Mouse (Mus musculus): Measurements from ENCODE around the gene Cops7b. TPM values are rescaled to one million over a fixed set of nuclear protein-coding genes. Genes with fewer than 3 reads are reported as not detected.

The Cops7b gene
- total RNA-seq, 2 experiments from 2014 or later = 25.2 to 25.8 TPM

GRCm38 (mm10) chr1:86643101-86643809 lies 60.6 kb downstream of the Cops7b start:
- intact Hi-C loops (cut with DNase I) = no loop called here

GRCm38 (mm10) chr1:86647517-86647916 lies 64.8 kb downstream of the Cops7b start:
- intact Hi-C loops (cut with DNase I) = no loop called here
- DNase-seq (ENCODE audit: low spot score in 2 of 2) = no peak

More at GRCm38 (mm10) chr1:86643101-86643809, 60.6 kb downstream of the Cops7b start:
- no peak for DNase-seq (ENCODE audit: low spot score in 2 of 2)

- intact Hi-C loops (cut with DNase I) = loop anchor here (2.0 to 5.0 kb wide), 2 partner anchors 393 to 537 kb away; no protein-coding TSS in a partner anchor
- peak; percentile 68 to 72 for DNase-seq (ENCODE audit: low spot score in 2 of 2)
These were observed 67.6 kb downstream of the Cops7b start for GRCm38 (mm10) chr1:86650272-86650671.

GRCm38 (mm10) chr1:86652675-86653074 lies 70.0 kb downstream of the Cops7b start:
- DNase-seq (ENCODE audit: low spot score in 2 of 2) = no peak
- intact Hi-C loops (cut with DNase I) = loop anchor here (5.0 kb wide), 1 partner anchor 535 kb away; no protein-coding TSS in a partner anchor

- intact Hi-C loops (cut with DNase I) = no loop called here
- no peak for DNase-seq (ENCODE audit: low spot score in 2 of 2)
These were observed 74.4 kb downstream of the Cops7b start for GRCm38 (mm10) chr1:86657071-86657470.

Small RNA genes lying within 50 kb of the gene (microRNA-seq; reads per million reads assigned to microRNA genes)
- not detected for gene Gm22955

Other genes starting within 250 kb of the Cops7b start
- gene Ncl, start 223.5 kb upstream of the Cops7b start, total RNA-seq (2021) = 100 to 1,000 TPM; 132 to 142 TPM
- gene Nmur1, start 156.7 kb upstream of the Cops7b start, total RNA-seq (2021) = not detected
- gene Tex44, start 156.6 kb upstream of the Cops7b start, total RNA-seq (2021) = not detected
- 100 to 1,000 TPM; 384 TPM for gene Ptma, start 56.2 kb upstream of the Cops7b start, total RNA-seq (2021)
- gene Pde6d, start 275 bp upstream of the Cops7b start, total RNA-seq (2021) = 10 to 100 TPM; 53.3 to 62.6 TPM
- gene Nppc, start 87.7 kb downstream of the Cops7b start, total RNA-seq (2021) = 10 to 100 TPM; 10.8 to 18.4 TPM
- gene Dis3l2, start 120.9 kb downstream of the Cops7b start, total RNA-seq (2021) = 10 to 100 TPM; 27.2 to 28.4 TPM